In the genomic region with DNA sequence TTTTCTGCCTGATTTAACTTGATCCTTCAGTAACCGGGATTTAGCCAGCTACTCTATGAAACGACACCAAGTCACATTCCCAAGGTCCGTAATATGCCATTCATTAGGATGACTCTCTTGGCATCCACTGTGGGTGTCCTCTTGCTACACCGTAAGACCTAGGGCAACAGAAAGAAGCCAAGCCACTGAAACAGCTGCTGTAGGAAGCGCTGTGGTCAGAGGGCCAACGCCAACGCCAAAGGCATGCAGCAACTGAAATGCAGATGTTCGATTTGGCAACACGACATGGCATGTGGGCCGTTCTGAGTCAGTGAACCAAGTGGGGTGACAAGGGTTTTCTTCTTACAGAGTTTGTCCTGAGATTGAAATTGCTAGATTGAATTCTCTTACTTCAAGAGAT, we compare ENCODE assay signal across 14 mouse cellular contexts.
DNase-seq lines count a peak whose midpoint lies in the region; ATAC-seq lines count a peak whose summit lies in the region.
"Had no signal": no experiment of that assay in that cellular context is flagged by ENCODE, and none has a peak within 500 bp of the region (broad histone marks: within the 10 kb centered on the region; RNA-seq: fewer than 3 reads in every experiment).

No protein-coding gene starts in this region.

- DNase-seq in heart, adult 11 months = peak; percentile 92
- DNase-seq in urinary bladder, postnatal 14 days (ENCODE audit: low spot score) = peak; percentile 8
- DNase-seq in urinary bladder, adult 18-20 months (ENCODE audit: low spot score in 2 of 2) = no peak
- DNase-seq in gastrocnemius, postnatal 14 days = peak; percentile 67
- no peak for DNase-seq in cerebellum, adult 11 months
- DNase-seq: kidney, postnatal 10 days; right cerebral cortex, adult 18-20 months had no signal

- H3K27ac ChIP-seq in heart, embryonic 12.5 days (ENCODE audit: poor library complexity, severe bottlenecking) = no peak overlapping the region
- H3K27ac ChIP-seq in kidney, embryonic 15.5 days = no peak overlapping the region
- H3K27ac ChIP-seq: forebrain, embryonic 10.5 days; intestine, embryonic 15.5 days had no signal

- no peaks in the 10 kb centered on the region for H3K9me3 ChIP-seq in heart, embryonic 12.5 days (replicated peaks)
- H3K9me3 ChIP-seq in kidney, embryonic 15.5 days (replicated peaks) = no peaks in the 10 kb centered on the region
- H3K9me3 ChIP-seq: forebrain, embryonic 10.5 days; intestine, embryonic 15.5 days had no signal

- H3K4me1 ChIP-seq in heart, embryonic 12.5 days (replicated peaks) = no peaks in the 10 kb centered on the region
- no peaks in the 10 kb centered on the region for H3K4me1 ChIP-seq in kidney, embryonic 15.5 days
- H3K4me1 ChIP-seq: intestine, embryonic 15.5 days; megakaryocyte, embryonic 14.5 days had no signal

- H3K36me3 ChIP-seq in heart, embryonic 12.5 days = no peaks in the 10 kb centered on the region
- H3K36me3 ChIP-seq in kidney, embryonic 15.5 days = no peaks in the 10 kb centered on the region
- H3K36me3 ChIP-seq: forebrain, embryonic 10.5 days; intestine, embryonic 15.5 days had no signal

- 84% methylated on average over 10 of the region's 10 CpGs for WGBS in heart, embryonic 12.5 days
- 70% methylated on average over 10 of the region's 10 CpGs for WGBS in kidney, embryonic 15.5 days

- H3K9ac ChIP-seq in heart, embryonic 12.5 days = no peak overlapping the region
- H3K9ac ChIP-seq in kidney, embryonic 15.5 days = no peak overlapping the region
- H3K9ac ChIP-seq: intestine, embryonic 15.5 days had no signal

- intact Hi-C loops in gastrocnemius, postnatal 14 days (cut with DNase I; ENCODE audit: low total_unique reads) = no loop called here

- no peaks in the 10 kb centered on the region for H3K27me3 ChIP-seq in heart, embryonic 12.5 days (replicated peaks)
- no peaks in the 10 kb centered on the region for H3K27me3 ChIP-seq in kidney, embryonic 15.5 days
- H3K27me3 ChIP-seq: intestine, embryonic 15.5 days; megakaryocyte, embryonic 14.5 days had no signal

- no peak overlapping the region for H3K4me2 ChIP-seq in heart, embryonic 12.5 days
- H3K4me2 ChIP-seq in kidney, embryonic 15.5 days = no peak overlapping the region
- H3K4me2 ChIP-seq: intestine, embryonic 15.5 days had no signal

- H3K4me3 ChIP-seq in heart, embryonic 12.5 days = no peak overlapping the region
- no peak overlapping the region for H3K4me3 ChIP-seq in kidney, embryonic 15.5 days (replicated peaks)
- H3K4me3 ChIP-seq: forebrain, embryonic 10.5 days; intestine, embryonic 15.5 days; megakaryocyte, embryonic 14.5 days had no signal

- ATAC-seq in heart, embryonic 12.5 days (ENCODE audit: insufficient number of reproducible peaks, low FRiP score) = no peak
- no peak for ATAC-seq in erythroid progenitor cell, adult 5-6 weeks (replicated peaks; ENCODE audit: low FRiP score, poor library complexity, severe bottlenecking)
- no peak for ATAC-seq in kidney, embryonic 15.5 days (replicated peaks; ENCODE audit: low FRiP score)
- ATAC-seq: activated CD4-positive, CD25-positive, alpha-beta regulatory T cell, adult 4 months; intestine, embryonic 15.5 days had no signal

Comparison
In these comparisons a context has a peak if more than half of its experiments do, and no peak if none do; other contexts are left out.
1. DNase-seq: peak in heart, adult 11 months (single experiment), urinary bladder, postnatal 14 days (single experiment) and gastrocnemius, postnatal 14 days (single experiment); none in urinary bladder, adult 18-20 months (0 of 2) and cerebellum, adult 11 months (single experiment).